Mouse (Mus musculus): ENCODE measurements around the gene Mblac1.
A peak's percentile ranks its signal among the peaks of the same experiment; 100 is the strongest.

The Mblac1 gene

GRCm38 (mm10) chr5:138193771-138194727, at the start of gene Mblac1:
TSS of gene Mblac1 (plus strand) at chr5:138194314.
- peak; percentile 87 to 89 for DNase-seq

- DNase-seq: no peak
Observed at GRCm38 (mm10) chr5:138154390-138154789, 39.7 kb upstream of the Mblac1 start.

DNA sequence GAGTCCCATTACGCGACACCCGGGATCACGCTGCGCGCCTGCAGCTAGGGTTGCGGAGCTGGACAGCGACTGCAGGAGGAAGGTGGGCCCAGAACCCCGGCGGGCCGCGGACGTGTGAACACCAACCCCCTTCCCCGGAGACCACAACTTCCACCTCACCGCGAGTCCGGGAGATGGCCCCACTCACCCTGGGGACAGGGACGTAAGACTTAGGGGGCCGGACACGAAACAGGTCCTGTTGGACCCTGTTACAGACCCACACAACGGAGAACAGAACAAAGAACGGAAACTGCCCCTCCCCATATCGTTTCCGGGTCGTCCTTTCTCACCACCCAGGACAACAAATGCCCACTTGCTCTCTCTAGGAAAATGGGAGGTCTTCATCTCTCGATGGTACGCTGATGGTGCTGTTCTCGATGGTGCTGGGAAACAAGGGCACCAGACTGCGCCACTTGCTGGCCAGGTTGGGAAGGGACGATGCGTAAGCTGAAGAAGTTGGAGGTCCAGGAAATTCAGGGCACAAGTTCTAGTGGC, 38.6 kb upstream of the Mblac1 start, which contains the start of gene Zfp113:
Gene Zfp113 (minus strand): TSS at position 302 of the 534 bp plus-strand sequence.
- DNase-seq: peak; percentile 90 to 92

DNA sequence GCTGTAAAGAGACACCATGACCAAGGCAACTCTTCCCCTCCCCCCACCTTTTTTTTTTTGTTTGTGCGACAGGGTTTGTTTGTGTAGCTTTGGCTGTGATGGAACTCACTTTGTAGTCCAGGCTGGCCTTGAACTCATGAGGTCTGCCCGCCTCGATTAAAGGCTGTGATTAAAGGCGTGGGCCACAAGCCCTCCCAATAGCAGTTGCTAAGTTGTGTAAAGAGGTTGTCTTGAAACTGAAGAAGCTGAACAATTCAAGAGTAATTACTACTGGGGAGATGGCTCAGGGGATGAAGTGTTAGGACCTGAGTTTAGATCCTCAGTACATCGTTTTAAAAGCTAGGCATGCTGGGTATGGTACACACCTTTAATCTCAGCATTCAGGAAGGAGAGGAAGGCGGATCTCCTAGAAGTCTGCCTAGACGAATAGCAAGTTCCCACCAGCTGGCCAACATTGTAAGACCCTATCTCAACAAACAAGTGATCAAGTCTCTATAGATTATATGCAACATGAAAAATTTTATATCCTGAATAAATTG, 33.8 kb upstream of the Mblac1 start:
- no peak for DNase-seq

DNA sequence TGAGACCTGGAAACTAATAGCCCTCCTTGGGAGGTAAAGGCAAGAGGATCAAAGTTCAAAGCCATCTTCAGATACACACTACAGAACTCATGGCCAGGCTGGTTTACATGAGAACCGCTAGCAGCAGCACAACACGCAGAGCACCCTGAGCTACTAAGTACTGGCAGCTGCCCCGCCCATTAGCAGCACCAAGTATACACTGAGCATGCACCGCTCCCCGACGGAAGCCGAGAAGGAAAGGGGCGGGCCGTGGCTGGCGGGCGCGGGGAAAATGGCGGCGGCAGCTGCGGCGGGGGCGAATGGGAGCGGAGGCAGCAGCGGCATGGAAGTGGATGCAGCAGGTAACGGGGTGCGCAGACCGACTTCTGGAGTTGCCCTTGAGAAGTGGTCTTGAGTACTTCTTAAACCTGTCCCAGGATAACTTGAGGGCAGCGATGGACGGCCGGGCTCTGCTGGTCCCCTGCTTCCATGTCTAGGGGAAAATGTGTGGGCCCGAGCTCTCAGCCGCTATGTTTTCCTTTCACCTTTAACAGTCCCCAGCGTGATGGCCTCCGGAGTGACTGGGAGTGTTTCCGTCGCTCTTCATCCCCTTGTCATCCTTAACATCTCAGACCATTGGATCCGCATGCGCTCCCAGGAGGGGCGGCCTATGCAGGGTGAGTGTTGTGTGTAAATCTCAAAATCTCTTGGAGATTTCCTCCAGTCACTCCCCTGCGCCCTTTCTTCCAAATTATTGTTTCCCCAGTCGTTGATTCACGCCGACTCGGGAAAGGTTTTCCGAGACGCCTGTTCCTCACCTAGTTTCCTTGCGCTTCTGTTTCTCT, 33.1 kb upstream of the Mblac1 start, which contains the start of gene Cops6:
Gene Cops6 (plus strand): TSS at position 230 of the 824 bp plus-strand sequence.
- DNase-seq: peak; percentile 95

- no peak for DNase-seq
Observed at GRCm38 (mm10) chr5:138163046-138163445, 31.1 kb upstream of the Mblac1 start.

DNA sequence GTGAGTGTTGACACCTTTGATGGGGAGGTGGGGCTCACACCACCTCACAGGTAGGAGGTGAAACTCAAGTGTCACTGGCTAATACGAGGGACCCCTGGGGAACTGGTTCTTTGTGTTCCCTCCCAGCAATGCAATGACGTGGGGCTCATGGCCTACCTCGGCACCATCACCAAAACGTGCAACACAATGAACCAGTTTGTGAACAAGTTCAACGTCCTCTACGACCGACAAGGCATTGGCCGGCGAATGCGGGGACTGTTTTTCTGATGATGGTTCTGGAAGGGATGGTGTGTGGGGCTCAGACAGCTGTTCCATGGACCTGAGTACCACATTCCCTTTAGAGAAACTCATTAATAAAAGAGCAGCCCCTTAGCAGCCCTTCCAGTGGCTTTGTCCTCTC, 30.5 kb upstream of the Mblac1 start:
- DNase-seq: no peak

- no peak for DNase-seq
Observed at GRCm38 (mm10) chr5:138165594-138165993, 28.5 kb upstream of the Mblac1 start.

DNA sequence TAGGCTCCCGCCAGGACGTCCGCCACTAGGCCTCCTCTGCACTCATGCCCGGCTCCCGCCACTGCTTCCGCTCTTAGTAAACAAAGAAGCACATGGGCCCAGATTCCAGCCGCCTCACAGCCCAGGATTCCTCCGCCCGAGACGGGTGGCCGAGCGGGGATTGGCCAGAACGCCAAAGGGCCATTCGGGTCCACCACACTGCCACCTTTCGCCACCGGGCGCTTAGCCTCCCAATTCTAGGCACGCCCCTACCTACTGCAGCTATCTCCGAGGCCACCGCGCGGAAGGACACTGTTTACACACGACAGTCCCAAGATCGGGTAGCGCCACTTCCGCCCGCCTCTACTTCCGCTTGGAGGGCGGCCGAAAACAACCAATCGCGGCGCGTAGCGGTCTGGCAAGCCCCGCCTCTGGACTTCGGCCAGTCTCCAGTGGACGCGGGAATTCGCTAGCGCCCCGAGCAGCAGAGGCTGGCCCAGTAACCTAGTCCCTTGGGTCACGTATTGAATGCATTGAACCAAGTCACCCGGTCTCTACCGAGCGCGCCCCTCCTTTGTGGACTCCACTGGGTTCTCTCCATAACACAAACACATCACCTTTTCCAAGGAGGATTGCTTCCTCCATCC, 23.1 kb upstream of the Mblac1 start:
- peak; percentile 98 for DNase-seq

DNA sequence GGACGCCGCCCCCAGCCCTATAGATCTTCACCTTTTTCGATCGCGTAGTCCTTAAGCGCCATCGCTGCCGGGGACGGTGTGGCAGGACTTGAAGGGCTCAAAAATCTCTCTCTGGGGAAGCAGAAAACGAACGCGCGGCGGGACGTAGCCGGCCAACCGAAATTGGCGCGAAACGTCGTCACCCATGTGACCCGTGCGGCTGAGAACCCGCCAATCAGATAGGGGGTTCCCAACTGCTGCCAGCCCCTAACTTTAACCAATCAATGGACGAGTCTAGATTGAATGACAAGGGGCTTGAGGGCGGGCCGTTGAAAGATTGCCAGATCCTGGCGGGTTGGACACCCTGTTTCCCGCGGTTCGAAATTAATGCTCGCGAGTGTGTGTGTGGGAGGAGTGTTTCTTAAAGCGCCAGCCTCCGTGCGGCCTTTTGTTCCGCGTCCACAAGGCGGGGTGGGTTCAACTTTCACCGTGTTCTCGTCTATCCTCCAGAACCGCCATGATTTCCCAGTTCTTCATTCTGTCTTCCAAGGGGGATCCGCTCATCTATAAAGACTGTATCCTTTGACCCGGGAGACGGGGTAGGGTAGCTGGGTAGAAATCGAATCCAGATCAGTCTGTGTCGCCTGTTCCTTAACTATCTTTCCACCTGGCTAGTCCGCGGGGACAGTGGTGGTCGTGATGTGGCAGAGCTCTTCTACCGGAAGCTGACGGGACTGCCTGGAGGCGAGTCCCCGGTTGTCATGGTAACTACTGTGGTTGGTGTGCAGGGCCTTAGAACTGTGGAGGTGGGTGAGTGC, 22.2 kb upstream of the Mblac1 start, which contains the start of the genes Ap4m1 and Mcm7:
Gene Ap4m1 (plus strand): TSS at position 308 of the 797 bp plus-strand sequence.
Gene Mcm7 (minus strand): TSS at position 728 of the 797 bp plus-strand sequence.
- peak; percentile 99 for DNase-seq

DNA sequence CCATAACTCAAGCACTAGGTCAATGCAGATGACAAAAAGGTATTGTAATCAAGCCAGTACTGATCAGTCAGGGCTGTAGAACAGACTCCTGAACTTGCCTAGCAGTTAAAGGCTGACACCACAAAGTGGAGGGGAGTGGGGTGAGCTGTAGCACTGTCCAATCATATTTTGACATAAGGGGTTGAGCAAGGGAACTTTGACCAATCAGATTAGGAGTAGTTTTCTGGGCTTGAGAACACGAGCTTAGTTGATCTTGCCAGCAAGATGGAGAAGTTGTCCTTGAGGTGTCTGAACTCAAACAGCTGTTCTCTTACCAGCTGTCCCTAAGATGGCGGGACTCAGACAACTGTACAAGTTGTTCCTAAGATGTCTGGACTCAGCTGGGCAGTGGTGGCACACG, 20.9 kb upstream of the Mblac1 start:
- DNase-seq: no peak

GRCm38 (mm10) chr5:138186950-138187638, 7.0 kb upstream of the Mblac1 start, which contains the start of the genes Taf6 and Cnpy4:
TSS of gene Taf6 (minus strand) at chr5:138187451.
TSS of gene Cnpy4 (plus strand) at chr5:138187485.
- DNase-seq: peak; percentile 88 to 89

DNA sequence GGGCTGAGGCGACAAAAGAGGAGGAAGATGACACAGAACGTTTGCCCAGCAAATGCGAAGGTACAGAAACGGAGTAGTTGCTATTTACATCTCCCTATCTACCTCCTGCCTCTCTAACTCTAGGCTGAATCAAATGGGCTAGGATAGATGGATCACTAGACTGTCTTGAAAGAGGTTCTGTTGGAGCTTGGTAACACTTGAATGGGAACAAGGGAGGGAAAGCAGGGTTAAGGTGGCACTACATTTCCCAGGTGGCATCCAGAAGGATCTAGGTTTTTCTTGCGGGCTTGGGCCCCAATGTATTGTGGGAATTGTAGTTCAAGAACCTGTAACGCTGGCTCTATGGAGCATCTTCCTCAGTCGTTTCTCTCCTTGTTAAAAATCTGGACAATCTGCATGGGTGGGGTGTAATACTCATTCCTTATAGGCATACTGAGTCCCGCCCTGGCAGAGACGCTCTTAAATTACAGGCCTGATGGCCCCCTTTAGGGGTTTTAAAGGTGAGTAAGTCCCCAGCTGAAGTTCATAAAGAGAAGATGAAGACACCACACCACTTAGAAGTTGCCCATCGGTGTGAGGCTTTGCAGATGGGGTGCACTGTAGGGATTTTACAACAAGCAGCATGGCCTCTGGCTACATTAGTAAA, 6.3 kb upstream of the Mblac1 start:
- DNase-seq: peak; percentile 54 to 75

DNA sequence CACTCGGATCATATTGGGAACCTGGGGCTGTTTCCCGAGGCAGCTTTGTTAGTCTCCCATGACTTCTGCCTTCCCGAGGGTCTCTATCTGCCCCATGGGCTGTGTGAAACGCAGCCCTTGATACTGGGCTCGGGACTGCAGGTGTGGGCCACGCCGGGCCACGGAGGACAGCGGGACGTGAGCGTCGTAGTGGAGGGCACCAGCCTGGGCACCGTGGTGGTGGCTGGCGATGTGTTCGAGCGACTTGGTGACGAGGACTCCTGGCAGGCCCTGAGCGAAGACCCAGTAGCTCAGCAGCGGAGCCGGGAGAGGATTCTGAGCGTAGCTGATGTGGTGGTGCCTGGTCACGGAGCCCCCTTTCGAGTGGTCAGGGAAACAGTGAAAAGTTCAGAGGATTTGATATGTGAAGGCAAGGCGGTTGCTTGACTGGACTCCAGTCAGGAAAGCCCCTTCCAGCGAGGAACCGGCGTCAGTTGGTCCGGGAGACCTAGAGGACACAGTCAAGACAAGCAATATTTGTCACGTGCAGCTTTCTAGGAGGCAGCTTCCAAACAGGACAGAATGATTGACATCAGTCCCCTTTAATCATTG, 736 bp downstream of the Mblac1 start:
- peak; percentile 43 to 44 for DNase-seq

GRCm38 (mm10) chr5:138195463-138195862, 1.3 kb downstream of the Mblac1 start:
- no peak for DNase-seq

DNA sequence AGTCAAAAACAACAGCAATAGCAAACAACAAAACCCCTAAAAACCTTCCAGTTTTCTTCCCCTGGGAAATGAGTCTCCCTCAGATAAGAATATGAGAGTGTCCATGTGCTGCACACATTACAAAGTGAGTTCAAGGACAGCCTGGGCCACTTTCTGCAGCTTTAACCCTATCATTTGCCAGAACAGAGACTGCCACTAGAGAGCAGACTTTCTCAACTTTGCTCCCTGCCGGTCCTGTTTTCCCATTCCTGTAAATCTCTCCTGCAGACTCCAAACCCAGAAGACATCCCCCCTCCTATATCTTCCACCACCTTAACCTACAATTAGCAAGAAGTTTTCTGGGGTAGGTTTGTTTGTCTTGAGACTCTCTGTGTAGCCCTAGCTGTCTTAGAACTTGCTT, 5.5 kb downstream of the Mblac1 start:
- no peak for DNase-seq

- DNase-seq: no peak
Observed at GRCm38 (mm10) chr5:138202086-138202485, 8.0 kb downstream of the Mblac1 start.

- DNase-seq: no peak
Observed at GRCm38 (mm10) chr5:138207253-138207652, 13.1 kb downstream of the Mblac1 start.

GRCm38 (mm10) chr5:138207873-138208272, 13.8 kb downstream of the Mblac1 start:
- DNase-seq: no peak

Measured in lung, postnatal 4 days (tissue).